Mouse (Mus musculus) Patski (cell line): ENCODE data around the gene Fam189a1. TPM values are rescaled to one million over a fixed set of nuclear protein-coding genes. Genes with fewer than 3 reads are reported as not detected.
A peak's percentile ranks its signal among the peaks of the same experiment; 100 is the strongest.

ENCODE experiments used
- ATAC-seq: fragments of 100-300 bp; one replicate; pipeline ENCODE4 v1.8.0; 2021
- CTCF ChIA-PET: fragments of 350-600 bp; sonication (Branson Sonifier 250); formaldehyde crosslinking; loops from one replicate; lab custom pipeline; 2022; ENCODE audit warnings: inconsistent platforms; lab: Charles Lee
- POLR2A ChIA-PET: fragments of 350-600 bp; sonication (Branson Sonifier 250); formaldehyde crosslinking; loops from one replicate; lab custom pipeline; 2022; ENCODE audit warnings: antibody characterized with exemption, inconsistent platforms; lab: Charles Lee
- DNase-seq: peaks from one replicate; pipeline ENCODE4 v3.0.0-alpha.2; 2011; ENCODE audit warnings: low read depth, low spot score
- H3K27me3 ChIP-seq: fragments of 371-371 bp; one replicate; pipeline ENCODE4 v1.5.1; 2021
- CTCF ChIP-seq: fragments of 100-300 bp; IDR thresholded peaks from one replicate; pipeline ENCODE4 v1.5.1; 2021
- in situ Hi-C: fragments of 300-500 bp; cut with MboI; formaldehyde crosslinking; loops from 3 replicates; pipeline ENCODE4 v1.11.1; 2018; ENCODE audit warnings: low pct_unique_long_range_greater_than_20kb, mixed read lengths
- polyA plus RNA-seq: library from polyadenylated mRNA; unstranded; gene quantifications from one replicate; pipeline ENCODE4 v1.2.3, GENCODE M21; 2021

The Fam189a1 gene
- polyA plus RNA-seq, 1 experiment from 2014 or later, result 2.7 TPM

DNA sequence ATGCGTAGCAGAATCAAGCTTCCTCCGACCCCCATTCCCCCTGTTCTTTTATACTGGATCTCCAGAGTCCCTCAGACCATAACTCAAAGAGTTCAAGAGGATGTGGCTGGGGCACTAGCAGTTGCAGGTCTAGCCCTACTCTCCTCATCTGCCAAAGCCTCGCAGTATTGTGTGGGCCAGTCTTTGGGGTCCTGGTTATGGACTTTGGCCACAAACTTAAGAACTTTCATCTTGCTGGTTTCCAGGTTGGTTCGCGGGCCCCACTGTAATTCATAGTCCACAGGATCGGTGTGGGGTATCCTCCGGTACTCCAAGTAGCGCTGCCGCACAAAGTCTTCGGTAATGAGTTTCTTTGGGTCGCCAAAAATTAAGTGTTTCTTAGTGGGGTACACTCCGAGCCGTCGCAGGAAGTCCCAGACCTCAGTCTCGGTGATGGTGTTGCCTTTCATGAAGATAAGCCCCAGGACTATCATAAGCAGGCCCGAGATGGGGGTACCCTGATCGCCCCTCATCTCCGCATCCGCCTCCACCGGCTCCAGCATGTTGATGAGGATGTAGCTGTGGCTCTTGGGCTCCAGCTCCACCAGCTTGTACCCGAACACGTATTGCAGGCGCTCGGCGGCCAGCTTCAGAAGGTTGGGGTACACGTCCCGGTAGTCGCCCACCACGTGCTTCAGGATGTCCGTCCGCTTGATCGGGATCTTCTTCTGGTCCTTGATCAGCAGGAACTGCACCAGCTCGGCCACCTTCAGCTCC lies 284.2 kb downstream of the Fam189a1 start:
- no peak for TF ChIP-seq CTCF
- POLR2A ChIA-PET, result interaction anchor here (1.5 kb wide), 1 partner anchor 31 kb away, joined by 3 read pairs; no protein-coding TSS in a partner anchor
- ATAC-seq (no peak), DNase-seq (no peak)
- in situ Hi-C loops, result no loop called here
- CTCF ChIA-PET, result interaction anchor here (0.6 to 2.0 kb wide), 6 partner anchors 9 to 567 kb away, joined by 3 to 6 read pairs (median 4); no protein-coding TSS in a partner anchor
- H3K27me3 ChIP-seq, result no peaks in the 10 kb centered on the region

DNA sequence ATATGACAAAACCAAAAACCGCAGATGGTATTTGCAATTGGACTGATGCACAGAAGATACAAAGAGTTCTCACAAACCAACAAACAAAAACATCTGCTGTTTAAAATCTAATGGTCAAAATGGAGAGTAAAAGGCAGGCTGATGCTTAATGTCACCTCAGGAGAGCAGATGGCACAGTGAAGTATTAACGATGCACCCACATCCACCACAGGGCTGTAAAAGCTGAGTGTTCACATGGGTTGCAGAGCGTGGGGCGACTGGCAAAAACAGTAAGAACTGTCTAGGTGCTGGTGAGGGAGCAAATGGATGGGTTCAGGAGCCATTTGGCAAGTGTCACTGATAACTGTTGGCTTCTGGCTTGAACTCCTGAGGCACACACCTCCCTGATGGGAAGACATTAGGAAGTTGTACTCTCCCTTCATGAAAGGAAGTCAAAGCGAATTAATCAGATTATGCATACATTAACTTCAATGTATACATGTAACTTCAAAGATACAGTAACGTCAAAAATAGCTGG lies 286.8 kb downstream of the Fam189a1 start:
- TF ChIP-seq CTCF, result no peak
- POLR2A ChIA-PET, result no interaction called here
- in situ Hi-C loops, result no loop called here
- DNase-seq (no peak), ATAC-seq (no peak)
- CTCF ChIA-PET, result no interaction called here
- no peaks in the 10 kb centered on the region for H3K27me3 ChIP-seq

DNA sequence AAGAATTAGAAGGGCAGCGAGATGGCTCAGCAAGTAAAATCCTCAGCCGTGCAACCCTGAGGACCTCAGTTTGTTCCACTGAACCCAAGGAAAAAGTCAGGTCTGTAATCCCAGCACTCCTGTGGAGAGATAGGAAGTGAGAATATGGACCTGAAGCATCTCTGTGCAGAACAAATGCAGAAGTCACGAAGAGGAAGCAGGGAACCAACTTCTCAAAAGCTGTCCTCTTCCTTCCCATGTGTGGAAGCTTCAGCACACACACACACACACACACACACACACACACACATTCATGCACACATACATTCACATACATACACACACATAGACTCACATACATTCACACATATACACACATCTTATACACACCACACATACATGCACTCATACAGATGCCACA lies 292.8 kb downstream of the Fam189a1 start:
- H3K27me3 ChIP-seq, result no peaks in the 10 kb centered on the region
- ChIA-PET POLR2A (no interaction called here), CTCF (no interaction called here)
- DNase-seq, result no peak
- in situ Hi-C loops, result no loop called here
- ATAC-seq, result no peak
- no peak for TF ChIP-seq CTCF

DNA sequence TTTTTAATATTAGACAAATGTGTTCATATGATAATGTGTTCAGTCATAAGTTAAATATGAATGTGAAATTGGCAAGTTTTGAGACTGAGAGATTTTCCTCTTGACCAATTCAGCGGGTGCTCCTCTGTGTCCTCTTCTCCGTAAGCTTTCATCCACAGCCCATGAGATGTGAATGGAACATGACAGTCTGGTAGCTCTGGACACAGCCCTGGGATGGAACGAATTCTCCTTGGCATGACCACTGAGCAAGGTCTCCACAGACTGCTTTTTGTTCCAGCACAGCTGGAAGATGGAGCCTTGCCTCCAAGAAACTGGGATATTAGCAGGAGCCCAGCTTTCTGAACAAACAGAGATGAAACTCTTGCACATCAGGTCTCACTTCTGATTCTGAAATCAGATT lies 293.4 kb downstream of the Fam189a1 start:
- DNase-seq (no peak), ATAC-seq (no peak)
- no peak for TF ChIP-seq CTCF
- CTCF ChIA-PET, result no interaction called here
- H3K27me3 ChIP-seq, result no peaks in the 10 kb centered on the region
- in situ Hi-C loops, result no loop called here
- POLR2A ChIA-PET, result no interaction called here

DNA sequence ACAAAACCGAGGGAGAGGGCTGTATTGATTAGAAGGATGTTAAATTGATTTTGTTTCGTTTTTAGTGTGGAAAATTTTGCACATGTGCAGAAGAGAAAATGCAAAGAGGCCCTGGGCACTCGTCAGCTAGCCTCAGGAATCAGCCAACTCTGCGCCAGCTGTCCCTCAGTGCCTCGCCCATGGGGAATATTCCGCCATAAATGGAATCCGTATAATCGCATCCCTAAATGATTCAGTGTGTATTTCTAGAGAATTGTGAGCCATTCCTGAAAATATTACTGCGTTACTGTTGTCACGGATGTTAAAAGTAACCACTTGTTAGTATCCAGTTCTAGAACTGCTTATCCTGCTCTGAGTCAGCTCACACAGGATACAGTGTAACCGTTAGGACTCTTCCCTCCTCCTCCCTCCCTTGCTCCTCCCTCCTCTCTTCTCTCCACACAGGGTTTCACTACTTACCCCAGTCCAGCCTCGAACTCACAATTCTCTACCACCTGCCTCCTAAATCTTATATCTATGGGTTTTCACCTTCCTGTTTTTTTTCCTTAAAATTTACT lies 299.8 kb downstream of the Fam189a1 start:
- ChIA-PET CTCF (no interaction called here), POLR2A (no interaction called here)
- DNase-seq (no peak), ATAC-seq (no peak)
- TF ChIP-seq CTCF, result no peak
- in situ Hi-C loops, result no loop called here
- H3K27me3 ChIP-seq, result no peaks in the 10 kb centered on the region

DNA sequence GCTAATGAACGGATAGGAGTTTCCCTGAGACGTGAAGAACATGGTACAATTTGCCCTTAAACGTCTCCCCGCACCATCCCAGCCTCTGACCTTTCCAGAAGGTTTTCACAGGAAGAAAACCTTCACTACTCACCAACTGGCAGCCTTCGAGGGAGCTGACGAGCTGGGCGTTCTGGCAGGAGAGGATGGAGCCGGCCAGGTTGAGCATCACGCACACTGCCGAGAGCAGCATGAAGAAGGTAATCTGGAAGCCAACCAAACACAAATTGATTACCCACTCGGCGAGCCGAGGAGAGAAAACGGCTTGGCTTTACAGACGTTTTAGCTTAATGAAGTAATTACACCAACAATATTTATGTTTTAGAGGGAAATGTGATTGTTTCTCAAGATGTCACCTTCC lies 300.4 kb downstream of the Fam189a1 start:
- no peaks in the 10 kb centered on the region for H3K27me3 ChIP-seq
- DNase-seq, result no peak
- TF ChIP-seq CTCF, result no peak
- ChIA-PET CTCF (no interaction called here), POLR2A (no interaction called here)
- ATAC-seq, result no peak
- in situ Hi-C loops, result no loop called here

DNA sequence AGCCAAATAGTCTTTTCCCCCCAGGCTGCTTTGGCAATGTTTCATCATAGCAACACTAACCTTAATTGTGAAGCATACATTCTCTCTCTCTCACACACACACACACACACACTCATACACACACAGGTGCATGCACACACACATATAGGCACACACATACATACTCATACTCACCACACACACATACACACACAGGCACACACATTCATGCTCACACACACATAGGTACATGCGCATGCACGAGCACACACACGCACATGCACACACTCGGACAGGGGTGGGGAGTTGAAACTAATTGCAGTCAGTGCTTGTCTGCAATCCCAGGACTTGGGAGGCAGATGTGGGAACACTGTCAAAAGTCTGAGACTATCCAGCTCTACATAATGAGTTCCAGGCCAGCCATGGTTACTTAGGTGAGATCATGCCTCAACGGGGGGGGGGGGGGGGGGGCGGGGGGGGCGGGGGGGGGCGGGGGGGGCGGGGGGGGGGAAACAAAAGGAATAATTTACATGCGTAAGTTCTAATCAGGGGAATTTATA lies 300.9 kb downstream of the Fam189a1 start:
- in situ Hi-C loops, result no loop called here
- no peak for ATAC-seq
- TF ChIP-seq CTCF, result no peak
- H3K27me3 ChIP-seq, result no peaks in the 10 kb centered on the region
- POLR2A ChIA-PET, result no interaction called here
- CTCF ChIA-PET, result no interaction called here
- no peak for DNase-seq

DNA sequence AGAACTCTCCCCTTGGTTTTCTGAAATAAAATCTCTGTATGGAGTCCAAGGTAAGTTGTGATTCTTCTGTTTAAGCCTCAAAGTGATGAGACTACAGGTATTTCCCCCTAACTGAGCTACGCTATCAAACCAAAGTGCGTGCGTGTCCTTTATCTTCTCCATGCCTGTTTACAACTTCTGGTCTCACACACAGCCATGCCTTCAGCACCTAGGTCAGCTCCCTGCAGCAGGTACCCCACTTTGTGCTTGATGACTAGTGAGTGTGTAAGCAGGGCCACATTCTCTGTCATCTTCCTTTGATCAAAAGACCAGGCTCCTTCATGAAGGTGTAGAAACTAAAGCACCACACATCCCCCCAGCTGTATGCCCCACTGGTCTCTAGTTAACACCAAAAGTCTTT lies 305.6 kb downstream of the Fam189a1 start:
- in situ Hi-C loops, result no loop called here
- CTCF ChIA-PET, result no interaction called here
- no peak for TF ChIP-seq CTCF
- H3K27me3 ChIP-seq, result no peaks in the 10 kb centered on the region
- POLR2A ChIA-PET, result no interaction called here
- DNase-seq, result peak; percentile 15
- ATAC-seq, result no peak

DNA sequence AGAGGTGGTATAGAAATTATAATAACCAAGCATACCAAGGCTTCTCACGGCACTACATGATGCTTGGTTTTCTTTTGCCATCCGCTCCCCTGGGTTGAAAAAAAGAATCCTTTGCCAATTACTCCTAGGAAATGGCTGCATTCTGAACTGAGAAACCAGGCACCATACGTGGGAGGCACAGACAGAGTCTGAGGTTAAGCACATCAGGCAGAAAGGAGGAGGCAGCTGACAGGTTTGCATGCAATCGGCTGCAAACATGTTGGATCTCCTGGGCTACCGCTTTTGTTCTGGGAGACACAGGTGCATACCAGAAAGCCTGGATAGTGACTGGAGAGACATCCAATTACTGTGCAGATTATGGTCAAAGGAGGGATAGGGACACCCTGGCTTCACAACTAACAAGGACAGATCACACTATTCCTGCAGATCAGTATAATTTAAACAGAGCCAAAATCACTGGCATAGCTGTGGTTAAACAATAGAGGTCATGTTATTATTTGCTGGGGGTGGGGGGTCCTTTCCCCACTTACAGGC lies 308.9 kb downstream of the Fam189a1 start:
- POLR2A ChIA-PET, result no interaction called here
- TF ChIP-seq CTCF, result no peak
- ATAC-seq, result no peak
- CTCF ChIA-PET, result no interaction called here
- no peaks in the 10 kb centered on the region for H3K27me3 ChIP-seq
- no peak for DNase-seq
- in situ Hi-C loops, result no loop called here

DNA sequence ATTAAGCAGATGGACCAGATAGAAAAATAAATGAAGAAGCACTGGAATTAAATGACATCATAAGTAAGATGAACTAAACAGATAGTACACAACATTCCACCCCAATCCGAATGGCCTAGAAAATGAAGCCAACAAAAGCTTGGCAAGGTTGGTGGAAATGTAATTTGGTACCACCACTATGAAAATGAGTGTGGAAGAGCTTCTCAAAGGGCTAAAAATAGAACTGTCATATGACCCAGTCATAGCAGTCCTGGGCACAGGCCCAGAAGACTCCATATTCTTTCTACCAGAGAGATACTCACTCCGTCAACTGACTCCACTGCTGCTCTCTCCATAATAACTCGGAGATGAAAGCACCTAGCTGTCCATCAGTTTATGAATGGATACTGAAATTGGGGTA lies 310.3 kb downstream of the Fam189a1 start:
- DNase-seq (no peak), ATAC-seq (no peak)
- no peaks in the 10 kb centered on the region for H3K27me3 ChIP-seq
- CTCF ChIA-PET, result no interaction called here
- TF ChIP-seq CTCF, result no peak
- POLR2A ChIA-PET, result no interaction called here
- in situ Hi-C loops, result no loop called here
